ENCODE assay signal across 16 mouse cellular contexts in genomic region chr9:83654601-83655000, GRCm38 (mm10).
"Had no signal": no experiment of that assay in that cellular context is flagged by ENCODE, and none has a peak within 500 bp of the region (broad histone marks: within the 10 kb centered on the region; RNA-seq: fewer than 3 reads in every experiment).

No protein-coding gene starts in this region.

- H3K4me2 ChIP-seq: lung, embryonic 15.5 days; midbrain, embryonic 11.5 days; midbrain, embryonic 13.5 days; midbrain, embryonic 15.5 days; neural tube, embryonic 12.5 days; stomach, embryonic 15.5 days had no signal

- H3K9ac ChIP-seq: liver, postnatal 0 days; lung, embryonic 15.5 days; midbrain, embryonic 13.5 days; midbrain, embryonic 15.5 days; neural tube, embryonic 12.5 days; stomach, embryonic 15.5 days had no signal

- H3K36me3 ChIP-seq: lung, embryonic 15.5 days; midbrain, embryonic 13.5 days; midbrain, embryonic 15.5 days; neural tube, embryonic 12.5 days; stomach, embryonic 15.5 days had no signal

- DNase-seq: liver, postnatal 0 days; lung, adult 2 months; lung, postnatal 10 days; right cerebral cortex, postnatal 14 days; thymus, adult 2 months; thymus, postnatal 25 days; thymus, postnatal 4 days had no signal

- H3K4me3 ChIP-seq: lung, embryonic 15.5 days; megakaryocyte, embryonic 14.5 days; midbrain, embryonic 13.5 days; midbrain, embryonic 15.5 days; neural tube, embryonic 12.5 days; stomach, embryonic 15.5 days had no signal

- ATAC-seq: liver, postnatal 0 days; midbrain, embryonic 13.5 days; midbrain, embryonic 15.5 days had no signal

- H3K9me3 ChIP-seq: lung, embryonic 15.5 days; midbrain, embryonic 13.5 days; midbrain, embryonic 15.5 days; neural tube, embryonic 12.5 days; stomach, embryonic 15.5 days had no signal

- H3K27me3 ChIP-seq: lung, embryonic 15.5 days; megakaryocyte, embryonic 14.5 days; midbrain, embryonic 13.5 days; midbrain, embryonic 15.5 days; neural tube, embryonic 12.5 days; stomach, embryonic 15.5 days had no signal

- H3K27ac ChIP-seq: lung, embryonic 15.5 days; macrophage; midbrain, embryonic 13.5 days; midbrain, embryonic 15.5 days; neural tube, embryonic 12.5 days; stomach, embryonic 15.5 days; stomach, postnatal 0 days had no signal

- H3K4me1 ChIP-seq: megakaryocyte, embryonic 14.5 days; neural tube, embryonic 12.5 days; stomach, embryonic 15.5 days had no signal
